Mouse (Mus musculus): ENCODE measurements around the gene Rhox6.

GRCm38 (mm10) chrX:37807286-37808080 lies 19.2 kb upstream of the Rhox6 start:
- TF ChIP-seq CTCF (IDR thresholded peaks at IDR 0.05; ENCODE audit: extremely low read depth, insufficient read depth, low read length) = no peak
- TF ChIP-seq POLR2A (IDR thresholded peaks at IDR 0.05; ENCODE audit: extremely low read depth, insufficient read depth, low read length) = no peak
